Mouse (Mus musculus) fat pad, adult 2 months (tissue): ENCODE data around the gene Bmp2k.

Experiments used
- DNase-seq: peaks from one replicate; pipeline ENCODE4 v3.0.0-alpha.2; 2011; ENCODE audit warnings: low read depth, low spot score; ENCODE audit errors: extremely low read depth

The Bmp2k gene

DNA sequence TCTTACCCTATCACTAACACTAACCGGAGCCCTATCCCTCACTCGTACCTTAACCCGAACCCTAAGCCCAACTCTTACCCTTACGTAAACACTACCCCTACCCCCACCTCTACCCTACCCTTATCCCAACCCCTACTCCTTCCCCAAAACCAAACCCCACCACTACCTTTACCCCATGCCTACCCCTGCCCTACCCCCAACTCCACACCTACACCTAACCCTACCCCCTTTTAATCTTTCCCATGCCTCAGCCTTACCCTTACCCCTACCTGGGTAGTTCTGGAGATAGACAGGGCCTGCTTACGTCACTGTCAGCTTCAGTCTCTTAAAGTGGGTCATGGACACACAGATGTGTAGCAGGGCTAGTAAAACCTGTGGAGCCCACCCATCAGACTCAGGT lies 51.4 kb downstream of the Bmp2k start:
- no peak for DNase-seq

GRCm38 (mm10) chr5:97054166-97054565 lies 56.7 kb downstream of the Bmp2k start:
- DNase-seq = no peak

DNA sequence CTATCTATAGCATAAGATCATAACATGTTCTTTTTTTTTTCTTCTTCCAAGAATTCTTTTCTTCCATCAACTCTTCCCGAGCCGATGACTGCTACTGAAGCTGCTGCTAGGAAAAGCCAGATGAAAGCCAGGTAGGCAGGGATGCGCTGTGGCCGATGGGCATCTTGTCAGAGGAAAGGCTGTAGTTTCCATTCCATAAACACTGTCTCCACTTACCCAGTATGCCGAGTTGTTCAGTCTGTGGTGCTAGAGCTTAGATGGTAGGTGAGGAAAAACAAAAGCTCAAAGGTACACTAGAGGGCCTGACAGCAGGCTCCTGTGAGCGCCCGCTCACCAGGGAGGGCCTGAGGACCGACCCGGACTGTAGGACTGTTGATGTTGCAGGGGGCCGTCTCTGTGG lies 57.3 kb downstream of the Bmp2k start:
- DNase-seq = no peak

- no peak for DNase-seq
Observed at GRCm38 (mm10) chr5:97055511-97056068, 58.1 kb downstream of the Bmp2k start.

- DNase-seq = no peak
Observed at GRCm38 (mm10) chr5:97056359-97056758, 58.9 kb downstream of the Bmp2k start.

DNA sequence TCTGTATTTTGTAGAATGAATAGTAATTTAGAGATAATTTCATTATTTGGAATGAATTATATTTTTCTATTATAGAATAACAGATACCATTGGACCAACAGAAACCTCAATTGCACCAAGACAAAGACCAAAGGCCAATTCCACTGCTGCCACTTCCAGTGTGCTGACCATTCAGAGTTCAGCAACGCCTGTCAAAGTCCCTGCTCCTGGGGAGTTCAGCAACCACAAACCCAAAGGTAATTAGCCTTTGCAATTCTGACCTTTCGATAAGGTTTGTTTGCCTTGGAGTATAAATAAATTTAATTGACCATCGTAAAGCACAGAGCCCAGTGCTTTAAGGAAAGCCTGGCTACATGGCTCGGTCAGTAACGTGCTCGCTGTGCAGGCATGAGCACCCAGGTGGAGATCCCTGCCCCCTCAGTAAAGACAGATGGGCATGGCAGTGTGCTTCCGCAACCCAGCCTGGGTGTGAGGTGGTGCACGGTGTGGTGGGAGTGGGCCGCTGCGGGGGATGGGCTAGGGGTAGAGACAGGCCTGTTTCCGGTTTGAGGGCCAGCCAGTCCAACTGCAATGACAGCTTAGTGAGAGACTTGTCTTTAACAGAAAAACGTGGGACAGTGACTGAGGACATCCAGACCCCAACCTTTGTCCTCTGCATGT lies 59.4 kb downstream of the Bmp2k start:
- no peak for DNase-seq

GRCm38 (mm10) chr5:97060864-97061263 lies 63.4 kb downstream of the Bmp2k start:
- no peak for DNase-seq

DNA sequence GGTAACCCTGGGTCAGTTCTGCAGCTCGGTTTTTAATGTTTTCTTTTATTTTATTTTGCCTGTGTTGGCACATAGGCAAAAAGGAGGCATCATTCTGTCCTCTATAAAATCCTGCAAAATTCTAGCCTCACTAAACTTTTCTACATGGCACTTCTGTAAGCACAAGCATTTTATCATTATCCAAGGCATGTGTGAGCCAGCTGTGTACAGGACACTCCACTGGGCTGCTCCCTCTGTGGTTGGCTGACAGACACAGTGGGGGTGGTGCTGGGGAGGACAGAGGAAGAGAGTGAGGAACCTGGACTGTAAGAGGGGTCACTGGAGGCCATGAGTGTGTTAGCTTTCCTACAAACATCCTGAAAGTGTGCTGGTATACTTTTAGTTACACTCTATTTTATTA lies 64.6 kb downstream of the Bmp2k start:
- DNase-seq = no peak

DNA sequence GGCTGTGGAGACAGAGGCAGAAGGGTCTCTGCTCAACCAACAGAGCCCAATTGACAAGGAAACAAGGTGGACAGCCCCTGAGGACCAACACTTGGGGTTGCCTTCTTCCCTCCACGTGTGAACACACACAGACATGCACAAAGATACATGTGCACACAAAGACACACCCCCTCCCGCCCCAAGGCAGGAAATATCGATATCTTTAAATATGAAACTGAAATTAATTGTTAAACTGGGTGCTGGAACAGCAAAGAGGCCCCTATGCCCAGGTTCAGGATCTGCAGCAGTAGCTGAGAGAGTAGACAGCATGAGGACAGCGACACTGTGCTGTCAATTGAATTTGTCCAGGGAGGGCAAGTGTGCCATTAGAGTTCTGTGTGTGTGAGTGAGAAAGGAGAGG lies 68.3 kb downstream of the Bmp2k start:
- DNase-seq = no peak

- DNase-seq = no peak
Observed at GRCm38 (mm10) chr5:97075476-97076151, 78.1 kb downstream of the Bmp2k start.

DNA sequence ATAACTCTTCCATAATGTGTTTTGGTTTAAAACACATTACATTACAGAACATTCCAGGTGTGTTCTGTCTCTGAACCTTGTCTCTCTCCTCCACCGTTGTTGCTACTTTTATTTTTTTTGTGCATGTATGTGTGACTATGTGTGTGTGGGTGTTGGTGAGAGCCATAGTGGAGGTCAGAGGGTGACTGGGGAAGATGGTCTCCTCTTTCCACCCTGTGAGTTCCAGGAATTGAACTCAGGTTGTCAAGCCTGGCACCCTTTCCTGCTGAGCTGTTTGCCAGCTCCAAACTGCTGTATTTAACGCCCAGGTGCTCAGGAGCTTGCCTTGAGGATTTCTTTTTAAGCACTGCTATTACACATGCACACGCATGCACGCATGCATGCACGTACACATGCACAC lies 78.7 kb downstream of the Bmp2k start:
- DNase-seq = no peak

DNA sequence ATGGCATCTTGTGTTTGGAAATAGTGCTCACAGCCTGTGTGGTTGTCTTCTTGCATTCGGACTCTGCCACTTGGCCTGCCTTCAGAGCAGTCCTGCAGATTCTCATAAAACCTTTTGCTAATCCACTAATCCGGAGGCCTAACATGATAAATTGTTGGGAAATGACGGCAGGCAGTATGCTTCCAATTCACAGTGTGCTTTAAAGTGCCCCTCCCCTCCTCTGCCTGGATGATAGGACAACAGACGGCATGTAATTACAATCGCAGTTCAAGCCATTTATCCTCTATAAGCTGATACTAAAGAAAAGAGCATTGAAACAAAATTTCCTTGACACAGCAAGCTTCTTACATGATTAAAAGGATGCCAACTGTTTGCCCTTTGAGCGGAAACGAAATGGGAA lies 80.2 kb downstream of the Bmp2k start:
- DNase-seq = peak; percentile 4

- no peak for DNase-seq
Observed at GRCm38 (mm10) chr5:97078641-97079040, 81.2 kb downstream of the Bmp2k start.

DNA sequence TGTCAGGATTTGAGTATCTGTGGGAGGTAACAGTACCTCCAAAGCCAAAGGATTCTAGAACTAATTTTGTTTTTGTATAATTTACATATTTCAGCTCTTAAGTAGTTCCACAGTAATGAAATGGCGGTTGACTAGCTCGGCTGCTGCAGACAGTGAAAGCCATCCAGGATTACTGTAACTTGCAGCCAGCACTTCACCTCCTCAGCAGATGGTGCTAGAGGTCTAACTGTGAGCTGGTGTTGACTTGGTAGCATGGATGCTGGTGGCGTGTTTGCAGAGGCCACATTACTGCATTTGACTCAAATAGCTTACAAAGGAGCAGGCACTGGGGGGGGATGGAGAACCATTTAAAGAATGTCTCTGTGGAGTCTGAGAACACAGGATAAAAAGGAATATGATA lies 84.0 kb downstream of the Bmp2k start:
- no peak for DNase-seq

DNA sequence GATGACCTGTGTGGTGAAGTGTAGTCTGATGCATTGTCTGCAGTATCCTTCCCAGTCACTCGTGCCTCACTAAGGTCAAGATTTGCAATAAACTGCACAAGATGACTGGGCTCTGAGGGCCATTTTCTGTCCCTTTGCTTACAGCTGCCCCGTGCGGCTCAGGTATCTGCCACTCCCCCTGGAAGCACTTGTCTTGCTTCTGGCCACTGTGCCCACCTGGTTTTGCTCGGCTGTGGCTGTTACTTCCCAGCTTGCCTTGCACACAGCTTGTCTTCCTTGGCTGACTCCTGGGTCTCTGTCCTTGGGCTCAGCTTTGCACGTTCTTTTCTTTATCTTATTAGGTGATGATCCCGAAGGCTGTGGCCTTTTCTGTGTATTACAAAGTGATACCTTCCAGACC lies 86.2 kb downstream of the Bmp2k start:
- no peak for DNase-seq

GRCm38 (mm10) chr5:97084541-97084940 lies 87.1 kb downstream of the Bmp2k start:
- DNase-seq = no peak

- DNase-seq = no peak
Observed at GRCm38 (mm10) chr5:97085071-97085470, 87.6 kb downstream of the Bmp2k start.

DNA sequence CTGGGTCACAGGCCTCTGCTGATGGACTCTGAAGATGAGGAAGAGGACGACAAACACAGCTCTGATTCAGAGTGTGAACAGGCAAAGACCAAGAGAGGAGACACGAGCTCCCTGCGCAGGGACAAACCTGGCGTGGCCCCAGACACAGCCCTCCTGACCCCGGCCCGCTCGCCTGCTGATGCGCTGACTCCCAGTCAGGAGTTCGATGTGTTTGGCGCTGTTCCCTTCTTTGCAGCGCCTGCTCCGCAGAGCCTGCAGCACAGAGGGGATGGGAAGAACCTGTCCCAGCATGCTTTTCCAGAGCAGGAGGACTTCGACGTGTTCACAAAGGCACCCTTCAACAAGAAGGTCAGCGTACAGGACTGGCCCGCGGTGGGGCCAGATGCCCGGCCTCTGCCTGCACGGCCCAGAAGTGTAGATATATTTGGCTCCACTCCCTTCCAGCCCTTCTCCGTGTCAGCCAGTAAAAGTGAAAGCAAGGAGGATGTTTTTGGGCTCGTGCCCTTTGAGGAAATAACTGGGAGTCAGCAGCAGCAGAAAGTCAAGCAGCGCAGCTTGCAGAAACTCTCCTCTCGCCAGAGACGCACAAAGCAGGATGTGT lies 89.6 kb downstream of the Bmp2k start:
- DNase-seq = no peak

DNA sequence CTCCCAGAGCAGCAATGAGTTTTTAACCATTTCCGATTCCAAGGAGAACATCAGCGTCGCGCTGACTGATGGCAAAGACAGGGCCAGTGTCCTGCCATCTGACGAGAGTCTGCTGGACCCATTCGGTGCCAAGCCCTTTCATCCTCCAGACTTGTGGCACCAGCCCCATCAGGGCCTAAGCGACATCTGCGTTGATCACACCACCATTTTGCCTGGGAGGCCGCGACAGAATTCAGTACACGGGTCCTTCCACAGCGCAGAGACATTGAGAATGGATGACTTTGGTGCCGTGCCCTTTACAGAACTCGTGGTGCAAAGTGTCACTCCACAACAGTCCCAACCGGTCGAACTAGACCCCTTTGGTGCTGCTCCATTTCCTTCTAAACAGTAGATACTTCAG lies 90.3 kb downstream of the Bmp2k start:
- no peak for DNase-seq

- no peak for DNase-seq
Observed at GRCm38 (mm10) chr5:97088231-97088630, 90.7 kb downstream of the Bmp2k start.

DNA sequence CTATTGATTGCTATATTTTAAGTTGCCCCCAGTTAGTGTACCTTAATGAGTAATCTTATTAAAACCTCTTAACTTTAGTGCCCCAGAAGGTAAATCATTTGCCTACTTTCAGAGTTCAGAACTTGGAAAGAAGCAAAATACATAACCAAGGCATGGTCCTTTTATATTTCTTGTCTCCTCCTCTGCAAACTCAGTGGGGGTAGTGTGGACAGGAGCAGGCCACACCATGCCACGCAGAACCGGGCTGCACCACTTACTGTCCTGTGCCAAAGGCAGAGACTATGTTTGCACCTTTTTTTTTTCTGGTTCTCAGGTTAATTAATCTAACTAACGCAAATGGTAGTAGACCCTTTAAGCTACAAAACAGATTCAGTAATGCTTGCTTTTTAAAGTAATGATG lies 91.9 kb downstream of the Bmp2k start:
- DNase-seq = no peak
